Mouse (Mus musculus): ENCODE results near the gene Hist2h4. TPM values are rescaled to one million over a fixed set of nuclear protein-coding genes. Genes with fewer than 3 reads are reported as not detected.

Hist2h4 gene
- polyA plus RNA-seq, 1 experiment from 2014 or later: 6.8 TPM

DNA sequence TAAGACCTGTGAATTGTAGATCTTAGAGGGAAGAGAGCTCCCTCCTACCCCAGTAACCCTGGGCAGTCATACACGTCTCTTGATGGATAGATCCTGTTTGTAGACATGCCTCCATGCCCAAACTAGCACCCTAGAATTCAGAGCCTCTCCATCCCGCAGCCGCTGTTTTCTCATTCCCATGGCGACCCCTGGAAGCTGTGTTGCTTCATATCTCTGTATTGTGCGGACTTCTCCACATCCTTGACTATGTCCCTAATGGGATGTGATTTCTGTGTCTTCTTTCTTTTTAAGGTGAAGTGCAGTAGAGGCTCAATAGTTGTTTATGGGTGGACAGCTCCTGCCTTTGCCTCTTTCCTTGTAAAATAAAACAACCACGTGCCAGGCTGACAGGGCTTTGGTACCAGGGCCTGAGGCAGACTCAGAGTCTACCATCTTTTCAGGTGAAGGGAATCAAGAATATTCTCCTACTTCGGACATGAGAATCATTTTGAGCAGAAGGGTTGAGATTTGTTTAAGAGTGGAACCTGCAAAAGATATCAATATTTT is 1.4 kb upstream of the Hist2h4 start:
- peak; percentile 29 for DNase-seq (ENCODE audit: low spot score)
- Histone ChIP-seq H3K36me3 (no peaks in the 10 kb centered on the region), H3K9me3 (no peaks in the 10 kb centered on the region), H3K4me1 (replicated peaks) (peaks cover 47% of the 10 kb centered on the region), H3K27me3 (ENCODE audit: insufficient read depth, poor library complexity, severe bottlenecking) (no peaks in the 10 kb centered on the region), H3K27ac (peak overlapping the region; percentile 99), H3K4me3 (peak overlapping the region; percentile 65)
- WGBS: 72% methylated on average over 7 of the region's 7 CpGs

DNA sequence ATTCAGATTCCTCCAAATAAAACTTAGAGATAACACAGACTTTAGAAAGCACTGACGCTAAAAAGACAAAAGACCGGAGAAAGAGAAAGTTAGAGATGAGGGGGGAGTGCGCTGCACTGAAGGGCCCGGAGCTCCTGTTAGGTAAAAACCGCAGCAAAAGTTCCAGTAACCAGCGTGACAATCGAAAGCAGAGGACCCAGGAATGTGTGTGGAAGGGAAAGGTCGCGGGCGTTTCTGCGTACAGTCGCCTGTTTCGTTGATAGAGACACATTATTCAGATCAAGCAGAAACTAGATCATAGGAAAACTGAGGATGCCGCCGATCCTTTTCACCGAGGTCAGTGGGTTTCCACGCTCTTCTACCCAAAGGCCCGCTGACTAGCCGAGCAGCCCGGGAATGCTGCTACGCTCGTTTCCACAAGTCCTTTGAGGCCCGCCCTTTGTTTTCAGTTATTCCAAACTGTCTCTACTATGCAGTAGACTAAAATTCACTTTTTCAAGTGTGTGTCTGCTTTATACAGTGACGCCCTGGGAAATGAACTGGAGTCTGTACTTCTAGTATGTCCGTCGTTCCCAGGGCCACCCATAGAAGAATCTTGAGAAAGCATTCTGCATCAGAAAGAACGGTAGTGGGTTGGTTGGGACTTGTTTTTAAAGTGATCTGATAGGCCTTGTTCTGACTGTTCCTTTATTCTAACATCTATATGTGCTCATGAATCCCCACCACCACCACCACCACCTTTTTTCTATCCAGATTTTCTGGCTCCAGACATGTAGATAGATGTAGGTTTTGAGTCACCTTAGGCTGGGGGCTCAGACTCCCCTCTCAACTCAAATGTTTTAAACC is 670 bp upstream of the Hist2h4 start:
- 8% methylated on average over 27 of the region's 27 CpGs for WGBS
- no peaks in the 10 kb centered on the region for H3K27me3 ChIP-seq (ENCODE audit: insufficient read depth, poor library complexity, severe bottlenecking)
- H3K36me3 ChIP-seq: no peaks in the 10 kb centered on the region
- DNase-seq (ENCODE audit: low spot score): peak; percentile 61
- H3K27ac ChIP-seq: peak overlapping the region; percentile 99
- no peaks in the 10 kb centered on the region for H3K9me3 ChIP-seq
- H3K4me1 ChIP-seq (replicated peaks): peaks cover 47% of the 10 kb centered on the region
- peak overlapping the region; percentile 65 for H3K4me3 ChIP-seq

DNA sequence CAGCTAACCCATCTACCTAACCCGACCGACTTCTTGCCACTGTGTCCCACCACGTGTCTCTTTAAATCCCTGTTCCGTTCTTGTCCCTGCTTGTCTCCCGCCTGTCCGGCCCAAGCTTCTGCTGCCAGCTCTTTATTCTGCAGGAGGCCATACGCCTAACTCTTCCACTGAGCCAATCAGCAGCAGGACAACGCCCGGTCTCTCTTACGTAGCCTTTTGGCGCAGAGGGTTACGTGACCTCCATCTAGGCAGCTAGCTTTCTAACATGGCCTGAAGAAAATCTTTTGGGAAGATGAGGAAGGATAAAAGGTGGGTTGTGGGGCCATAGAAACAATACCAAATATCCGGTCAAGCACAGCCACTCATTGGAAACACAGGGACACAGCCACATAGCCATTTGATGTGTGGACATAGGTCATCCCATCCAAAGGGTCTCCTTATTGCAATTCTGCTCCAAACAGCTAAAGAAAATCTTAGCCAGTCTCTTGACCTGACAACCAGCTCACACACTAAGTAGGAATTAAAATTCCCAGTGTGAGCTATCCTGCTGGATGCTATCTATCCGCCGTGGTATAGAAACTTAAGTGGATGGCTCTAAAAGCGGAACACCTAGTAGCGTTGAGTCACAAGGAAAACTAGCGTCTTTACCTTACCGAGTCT is 765 bp downstream of the Hist2h4 start:
- Histone ChIP-seq H3K27ac (peak overlapping the region; percentile 99), H3K4me3 (peak overlapping the region; percentile 65), H3K9me3 (no peaks in the 10 kb centered on the region), H3K27me3 (ENCODE audit: insufficient read depth, poor library complexity, severe bottlenecking) (no peaks in the 10 kb centered on the region), H3K36me3 (no peaks in the 10 kb centered on the region), H3K4me1 (replicated peaks) (peaks cover 38% of the 10 kb centered on the region)
- peak; percentile 87 for DNase-seq (ENCODE audit: low spot score)
- 2% methylated on average over 19 of the region's 19 CpGs for WGBS

GRCm38 (mm10) chr3:96261623-96262022 is 1.5 kb downstream of the Hist2h4 start:
- WGBS: 50% methylated on average over 3 of the region's 3 CpGs
- H3K9me3 ChIP-seq: no peaks in the 10 kb centered on the region
- no peak for DNase-seq (ENCODE audit: low spot score)
- peak overlapping the region; percentile 65 for H3K4me3 ChIP-seq
- peaks cover 34% of the 10 kb centered on the region for H3K4me1 ChIP-seq (replicated peaks)
- H3K27me3 ChIP-seq (ENCODE audit: insufficient read depth, poor library complexity, severe bottlenecking): no peaks in the 10 kb centered on the region
- H3K36me3 ChIP-seq: no peaks in the 10 kb centered on the region
- peak overlapping the region; percentile 99 for H3K27ac ChIP-seq

- H3K36me3 ChIP-seq: no peaks in the 10 kb centered on the region
- no peaks in the 10 kb centered on the region for H3K9me3 ChIP-seq
- H3K27me3 ChIP-seq (ENCODE audit: insufficient read depth, poor library complexity, severe bottlenecking): no peaks in the 10 kb centered on the region
- no peak overlapping the region for H3K27ac ChIP-seq
- no peak overlapping the region for H3K4me3 ChIP-seq
- no peak for DNase-seq (ENCODE audit: low spot score)
- 87% methylated on average over 5 of the region's 5 CpGs for WGBS
- H3K4me1 ChIP-seq (replicated peaks): peaks cover 34% of the 10 kb centered on the region
Measured at GRCm38 (mm10) chr3:96260220-96260619, 2.9 kb downstream of the Hist2h4 start.

GRCm38 (mm10) chr3:96257190-96257589 is 5.9 kb downstream of the Hist2h4 start:
- Histone ChIP-seq H3K4me3 (no peak overlapping the region), H3K27me3 (ENCODE audit: insufficient read depth, poor library complexity, severe bottlenecking) (no peaks in the 10 kb centered on the region), H3K27ac (no peak overlapping the region), H3K36me3 (no peaks in the 10 kb centered on the region), H3K9me3 (no peaks in the 10 kb centered on the region), H3K4me1 (replicated peaks) (peaks cover 16% of the 10 kb centered on the region)
- DNase-seq (ENCODE audit: low spot score): no peak
- WGBS: 80% methylated on average over 3 of the region's 3 CpGs

DNA sequence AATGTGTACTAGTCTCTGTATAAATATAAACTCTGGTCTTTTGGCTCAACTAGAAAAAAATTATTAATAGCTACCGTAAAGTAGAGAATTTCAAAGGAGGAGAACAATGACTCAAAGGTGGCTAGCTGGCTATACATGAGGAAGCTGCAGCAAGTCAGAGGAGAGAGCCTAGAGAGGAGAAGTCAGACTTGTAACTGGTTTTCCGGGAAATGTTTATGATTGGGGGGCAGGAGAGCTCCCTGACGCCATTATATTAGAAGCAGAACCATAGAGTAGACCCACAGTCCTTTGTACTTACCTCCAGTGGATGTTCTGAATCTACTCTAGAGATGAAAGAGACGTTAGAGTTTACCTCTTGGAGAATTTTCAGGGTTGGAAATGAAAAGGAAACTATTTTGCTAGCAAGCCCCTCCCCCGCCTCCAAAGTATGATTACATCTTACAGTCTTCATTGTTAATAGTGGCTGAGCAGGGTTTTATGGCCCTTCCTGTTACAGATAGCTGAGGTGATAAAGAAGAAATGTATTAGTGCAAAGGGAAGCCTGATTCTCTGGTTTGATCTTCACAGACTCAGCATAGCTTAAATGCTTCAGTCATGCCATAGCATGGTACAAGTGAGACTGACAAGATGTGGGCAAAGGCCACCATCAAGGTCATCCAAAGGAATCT is 7.1 kb downstream of the Hist2h4 start:
- Histone ChIP-seq H3K27ac (no peak overlapping the region), H3K27me3 (ENCODE audit: insufficient read depth, poor library complexity, severe bottlenecking) (no peaks in the 10 kb centered on the region), H3K9me3 (no peaks in the 10 kb centered on the region), H3K4me1 (replicated peaks) (peaks cover 5% of the 10 kb centered on the region; the same call in 1 of the 2 replicates), H3K4me3 (no peak overlapping the region), H3K36me3 (no peaks in the 10 kb centered on the region)
- WGBS: 84% methylated on average over 5 of the region's 5 CpGs
- no peak for DNase-seq (ENCODE audit: low spot score)

DNA sequence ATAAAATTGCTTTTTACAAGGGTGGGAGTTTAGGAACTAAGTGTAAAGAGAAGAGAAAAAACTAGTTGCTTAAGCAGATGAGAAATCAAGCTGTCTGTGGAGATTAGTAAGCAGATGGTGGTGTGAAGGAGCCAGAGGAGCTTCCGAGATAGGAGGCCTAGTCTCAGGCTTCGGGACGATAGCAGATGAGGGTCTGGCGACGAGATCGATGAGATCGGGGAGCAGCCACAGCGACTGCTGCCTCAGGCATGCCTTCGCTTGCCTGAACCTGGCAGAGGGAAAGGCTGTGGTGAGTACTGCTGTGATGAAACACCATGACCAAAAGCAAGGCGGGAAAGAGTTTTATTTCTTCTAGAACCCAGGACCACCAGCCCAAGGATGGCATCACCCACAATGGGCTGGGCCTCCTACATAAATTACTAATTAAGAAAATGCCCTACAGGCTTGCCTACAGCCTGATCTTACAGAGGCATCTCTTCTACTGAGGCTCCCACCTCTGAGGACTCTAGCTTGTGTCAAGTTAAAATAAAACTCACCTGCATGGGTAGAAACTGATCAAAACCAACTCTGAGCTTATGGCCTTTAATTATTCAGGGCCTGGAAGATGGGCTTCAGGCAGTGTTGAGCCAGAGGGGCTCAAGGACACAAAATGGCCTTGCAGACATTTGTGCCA is 8.3 kb downstream of the Hist2h4 start:
- 49% methylated on average over 10 of the region's 10 CpGs for WGBS
- Histone ChIP-seq H3K27me3 (ENCODE audit: insufficient read depth, poor library complexity, severe bottlenecking) (no peaks in the 10 kb centered on the region), H3K4me3 (no peak overlapping the region), H3K36me3 (no peaks in the 10 kb centered on the region), H3K27ac (peak overlapping the region; percentile 56), H3K4me1 (replicated peaks) (peaks cover 13% of the 10 kb centered on the region; the same call in 1 of the 2 replicates), H3K9me3 (no peaks in the 10 kb centered on the region)
- DNase-seq (ENCODE audit: low spot score): peak; percentile 50

DNA sequence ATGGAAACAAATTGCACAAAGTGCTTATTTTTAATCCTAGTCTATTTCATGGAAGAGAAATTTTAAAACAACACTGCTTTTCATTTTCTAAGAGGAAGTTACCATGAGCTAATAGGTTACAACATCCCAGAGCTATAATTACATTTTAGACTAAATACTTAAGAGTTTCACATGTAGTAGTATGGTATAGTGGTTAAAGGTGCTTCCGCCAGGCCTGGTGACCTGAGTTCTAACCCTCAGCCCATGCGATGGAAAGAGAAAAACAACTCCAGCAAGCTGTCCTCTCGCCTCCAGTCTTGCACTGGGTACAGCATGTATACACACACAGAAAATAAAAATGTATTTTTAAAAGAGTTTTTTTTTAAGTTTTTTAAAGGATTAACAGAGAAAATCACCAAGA is 11.3 kb downstream of the Hist2h4 start:
- H3K36me3 ChIP-seq: no peaks in the 10 kb centered on the region
- peaks cover 33% of the 10 kb centered on the region for H3K4me1 ChIP-seq (replicated peaks)
- H3K27me3 ChIP-seq (ENCODE audit: insufficient read depth, poor library complexity, severe bottlenecking): no peaks in the 10 kb centered on the region
- H3K9me3 ChIP-seq: no peaks in the 10 kb centered on the region
- H3K27ac ChIP-seq: no peak overlapping the region
- H3K4me3 ChIP-seq: no peak overlapping the region
- WGBS: 94% methylated on average over 3 of the region's 3 CpGs
- no peak for DNase-seq (ENCODE audit: low spot score)

DNA sequence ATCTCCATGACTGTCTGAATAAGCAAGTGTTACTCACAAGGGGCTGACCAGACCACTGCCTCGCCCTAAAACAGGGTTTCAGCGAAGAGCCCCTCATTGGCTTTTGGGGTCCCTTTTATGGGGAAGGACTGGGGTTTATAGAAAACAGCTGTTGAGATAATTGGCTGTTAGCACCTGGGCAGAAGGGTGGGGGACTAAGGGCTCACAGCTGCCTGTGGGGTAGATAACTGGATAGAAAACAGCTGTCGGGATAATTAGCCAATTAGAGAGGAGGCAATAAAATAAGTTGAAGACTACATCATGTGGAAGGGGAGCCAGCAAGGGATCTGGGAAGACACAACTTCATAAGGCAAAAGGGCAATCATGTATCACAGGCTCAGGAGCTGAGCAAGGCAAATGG is 12.2 kb downstream of the Hist2h4 start:
- DNase-seq (ENCODE audit: low spot score): no peak

GRCm38 (mm10) chr3:96249034-96249345 is 14.1 kb downstream of the Hist2h4 start:
- Histone ChIP-seq H3K36me3 (no peaks in the 10 kb centered on the region), H3K9me3 (no peaks in the 10 kb centered on the region), H3K4me3 (peak overlapping the region; percentile 59), H3K4me1 (replicated peaks) (peaks cover 39% of the 10 kb centered on the region), H3K27me3 (ENCODE audit: insufficient read depth, poor library complexity, severe bottlenecking) (no peaks in the 10 kb centered on the region), H3K27ac (peak overlapping the region; percentile 62)
- WGBS: 56% methylated on average over 4 of the region's 4 CpGs
- no peak for DNase-seq (ENCODE audit: low spot score)

More for the DNA sequence above, 12.2 kb downstream of the Hist2h4 start:
- WGBS: 87% methylated on average over 3 of the region's 3 CpGs
- no peak overlapping the region for H3K27ac ChIP-seq
- H3K4me1 ChIP-seq (replicated peaks): peaks cover 33% of the 10 kb centered on the region
- H3K36me3 ChIP-seq: no peaks in the 10 kb centered on the region
- H3K4me3 ChIP-seq: no peak overlapping the region
- H3K9me3 ChIP-seq: no peaks in the 10 kb centered on the region
- no peaks in the 10 kb centered on the region for H3K27me3 ChIP-seq (ENCODE audit: insufficient read depth, poor library complexity, severe bottlenecking)

Measured in hindbrain, embryonic 10.5 days (tissue).